Mouse (Mus musculus) cerebellum, adult 2 months (tissue): ENCODE results near the gene Acta1.

Experiments used
- CTCF ChIP-seq: fragments of 200-500 bp; IDR thresholded peaks from 2 replicates; pipeline ENCODE4 v1.5.1; 2011; ENCODE audit warnings: low read depth, mild to moderate bottlenecking, control low read depth, low read length, moderate library complexity, borderline replicate concordance; ENCODE audit not compliant: insufficient read depth
- POLR2A ChIP-seq: fragments of 200-500 bp; IDR thresholded peaks from 2 replicates; pipeline ENCODE4 v1.6.1; 2011; ENCODE audit warnings: low read length, control low read depth, borderline replicate concordance; ENCODE audit not compliant: insufficient read depth

DNA sequence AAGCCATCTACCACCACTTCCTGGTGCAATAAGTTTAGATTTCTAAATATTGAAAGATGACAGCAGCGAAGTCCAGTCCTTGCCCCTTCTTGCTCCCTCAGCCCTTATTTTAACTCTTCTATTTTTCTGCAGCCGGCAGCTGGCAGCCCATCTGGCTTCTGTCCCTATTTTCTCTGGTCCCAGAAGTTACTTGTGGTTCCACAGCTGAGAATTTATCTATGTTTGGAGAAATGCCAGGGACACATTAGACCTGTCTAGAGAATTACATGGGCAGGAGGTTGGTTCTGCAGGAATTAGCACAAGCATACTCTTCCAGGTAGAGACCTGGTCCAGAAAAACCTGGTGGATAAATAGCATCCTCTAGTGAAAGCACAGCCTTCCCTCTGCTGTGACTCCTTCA, 16.7 kb downstream of the Acta1 start:
- TF ChIP-seq CTCF (no peak), POLR2A (no peak)
